Mouse (Mus musculus): Measurements from ENCODE around the gene Cplane1.
"Not testable (repeated sequence)": the region's sequence is repeated elsewhere in the genome, so short reads cannot be mapped to it uniquely, and the experiment has no call there.

Gene Cplane1

DNA sequence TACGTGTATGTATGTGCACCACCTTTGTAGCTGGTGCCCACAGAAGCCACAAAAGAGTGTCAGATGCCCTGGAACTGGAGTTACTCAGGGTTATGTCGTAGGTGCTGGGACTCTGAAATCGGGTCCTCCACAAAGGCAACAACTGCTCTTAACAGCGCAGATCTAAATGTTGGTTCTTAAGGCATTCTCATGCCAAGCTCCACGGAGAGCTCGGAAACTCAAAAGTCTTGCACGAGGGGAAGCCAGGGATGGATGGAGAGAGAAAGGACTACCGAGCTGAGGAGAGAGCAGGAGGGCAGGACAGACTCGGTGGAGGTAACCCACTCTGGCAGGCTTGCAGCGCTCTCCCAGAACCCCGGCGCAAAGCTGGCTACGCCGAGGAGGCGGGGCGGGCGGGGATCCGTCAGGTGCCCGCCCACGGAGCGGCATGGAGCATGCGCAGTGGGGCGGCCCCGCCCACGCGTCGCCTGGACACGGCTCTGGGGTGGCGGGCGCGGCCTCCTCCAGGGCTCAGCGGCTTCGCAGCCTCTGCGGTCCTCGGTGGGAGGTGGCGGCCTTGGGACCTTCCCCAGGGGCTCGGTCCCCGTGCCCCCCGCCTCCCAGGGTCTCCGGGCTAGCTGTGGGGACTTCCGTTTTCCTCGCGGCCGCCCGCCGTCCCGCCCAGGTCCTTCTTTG lies at the start of gene Cplane1:
Cplane1 (plus strand) TSS at position 516 of the 675 bp plus-strand sequence.
- DNase-seq (ENCODE audit: low read depth), result peak; percentile 82

- no peak for DNase-seq (ENCODE audit: low read depth)
Observed at GRCm38 (mm10) chr15:8129281-8129680, 39.6 kb upstream of the Cplane1 start.

DNA sequence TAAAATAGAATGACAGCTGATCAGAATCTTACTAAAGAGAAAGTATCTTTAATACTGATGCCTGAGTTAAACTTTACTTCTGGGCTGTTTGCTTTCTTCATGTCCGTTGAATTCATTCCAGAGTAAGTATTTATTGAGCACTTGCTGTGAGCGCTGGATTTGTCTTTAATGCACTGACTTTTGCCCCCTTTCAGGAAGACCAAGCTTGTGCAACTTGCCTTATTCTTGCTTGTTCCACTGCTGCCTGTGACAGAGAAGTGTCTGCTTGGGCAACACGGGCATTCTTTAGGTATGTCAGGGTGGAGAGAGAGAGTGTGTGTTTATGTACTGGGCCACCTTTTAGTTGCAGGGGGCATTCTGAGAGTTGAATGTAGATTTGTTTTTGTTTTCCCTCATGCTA lies 37.6 kb upstream of the Cplane1 start:
- no peak for DNase-seq (ENCODE audit: low read depth)

GRCm38 (mm10) chr15:8131761-8132160 lies 37.1 kb upstream of the Cplane1 start:
- no peak for DNase-seq (ENCODE audit: low read depth)

DNA sequence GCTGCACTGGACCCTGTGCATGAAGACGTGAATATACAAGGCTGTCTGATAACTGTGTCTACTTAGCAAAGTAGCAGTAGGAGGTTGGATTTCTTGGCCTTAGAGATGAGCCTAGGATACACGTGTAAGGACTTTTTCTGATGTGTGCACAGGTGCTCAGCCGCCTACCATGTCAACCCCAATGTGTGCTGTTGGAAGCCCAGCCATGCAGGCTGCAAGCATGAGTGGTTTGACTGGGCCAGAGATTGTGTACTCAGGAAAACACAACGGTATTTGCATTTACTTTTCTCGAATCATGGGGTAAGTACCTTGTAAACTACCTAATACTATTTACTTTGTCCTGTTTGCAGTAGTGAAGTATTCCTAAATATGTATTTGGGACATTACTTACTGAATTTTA lies 33.3 kb upstream of the Cplane1 start:
- no peak for DNase-seq (ENCODE audit: low read depth)

GRCm38 (mm10) chr15:8161841-8162240 lies 7.1 kb upstream of the Cplane1 start:
- no peak for DNase-seq (ENCODE audit: low read depth)

- DNase-seq (ENCODE audit: low read depth), result no peak
Observed at GRCm38 (mm10) chr15:8169266-8169746, 400 bp downstream of the Cplane1 start.

DNA sequence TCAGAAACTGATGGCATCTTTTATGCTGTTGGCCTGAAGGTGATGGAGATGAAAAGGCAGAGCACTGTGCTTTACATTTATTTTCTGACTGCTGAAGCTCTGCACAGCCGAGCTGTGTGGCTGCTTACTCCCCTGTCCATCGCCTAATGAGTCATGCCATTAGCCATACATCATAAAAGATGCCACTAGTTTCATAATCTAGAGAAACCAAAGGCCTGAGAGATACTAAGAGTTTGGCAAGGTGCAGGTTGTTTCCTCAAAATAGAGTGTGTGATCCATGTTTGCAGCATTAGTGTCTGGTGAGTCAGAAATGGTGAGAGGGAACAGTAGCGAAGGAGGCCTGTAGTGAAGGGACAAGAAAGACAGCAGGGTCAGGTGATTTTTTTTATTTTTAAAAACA lies 20.7 kb downstream of the Cplane1 start:
- no peak for DNase-seq (ENCODE audit: low read depth)

DNA sequence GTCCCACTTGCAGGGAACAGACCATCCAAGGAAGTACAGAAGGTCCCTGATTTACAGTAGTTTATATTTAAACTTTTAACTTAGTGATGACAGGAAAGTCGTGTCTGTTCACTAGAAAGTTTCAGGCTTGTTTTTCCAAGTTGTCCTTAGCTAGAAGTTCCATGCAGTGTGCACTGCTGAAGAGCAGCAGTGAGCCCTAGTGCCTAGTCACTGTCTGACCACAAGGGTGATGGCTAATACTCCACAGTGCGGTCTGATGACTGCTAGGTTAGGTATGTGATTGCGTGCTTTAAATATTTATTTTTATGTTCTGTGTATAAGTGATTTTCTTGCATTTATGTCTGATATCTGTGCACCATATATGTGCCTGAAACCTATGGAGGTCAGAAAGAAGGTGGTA lies 21.5 kb downstream of the Cplane1 start:
- DNase-seq (ENCODE audit: low read depth), result no peak

- peak; percentile 14 for DNase-seq (ENCODE audit: low read depth)
Observed at GRCm38 (mm10) chr15:8200317-8200716, 31.4 kb downstream of the Cplane1 start.

DNA sequence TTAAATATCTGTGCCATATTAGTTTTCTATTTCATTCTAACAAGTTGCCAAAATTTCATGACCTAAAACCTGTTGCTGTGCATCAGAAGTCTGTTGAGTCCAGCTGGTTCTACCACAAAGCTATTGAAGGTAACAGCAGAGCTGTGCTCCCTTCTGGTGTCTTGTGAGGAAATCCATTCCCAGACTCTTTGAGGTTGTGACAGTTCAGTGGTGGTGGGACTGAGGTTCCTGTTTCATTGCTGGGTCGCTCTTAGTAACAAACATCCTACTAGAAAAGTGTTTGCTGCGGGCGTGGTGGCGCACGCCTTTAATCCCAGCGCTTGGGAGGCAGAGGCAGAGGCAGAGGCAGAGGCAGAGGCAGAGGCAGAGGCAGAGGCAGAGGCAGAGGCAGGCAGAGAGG lies 39.5 kb downstream of the Cplane1 start:
- no peak for DNase-seq (ENCODE audit: low read depth)

GRCm38 (mm10) chr15:8214811-8215210 lies 45.9 kb downstream of the Cplane1 start:
- no peak for DNase-seq (ENCODE audit: low read depth)

GRCm38 (mm10) chr15:8234167-8234566 lies 65.3 kb downstream of the Cplane1 start:
- not testable (repeated sequence) for DNase-seq (ENCODE audit: low read depth)

DNA sequence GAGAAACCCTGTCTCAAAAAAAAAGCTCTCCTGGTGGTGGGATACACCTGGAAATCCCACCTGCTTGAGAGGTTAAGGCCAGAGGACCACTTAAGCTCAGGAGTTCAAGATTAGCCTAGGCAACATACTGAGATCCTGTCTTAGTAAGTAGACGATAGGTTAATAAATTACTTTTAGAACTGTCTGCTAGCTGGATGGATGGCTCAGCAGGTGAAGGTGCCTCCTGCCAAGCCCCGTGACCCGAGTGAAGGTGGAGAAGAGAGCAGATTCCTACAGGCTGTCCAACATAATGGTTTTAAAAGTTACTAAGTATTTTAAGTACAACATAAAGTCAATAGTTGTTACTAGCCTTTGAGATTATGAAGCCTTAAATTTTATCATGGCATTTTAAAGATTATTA lies 97.0 kb downstream of the Cplane1 start:
- DNase-seq (ENCODE audit: low read depth), result no peak

DNA sequence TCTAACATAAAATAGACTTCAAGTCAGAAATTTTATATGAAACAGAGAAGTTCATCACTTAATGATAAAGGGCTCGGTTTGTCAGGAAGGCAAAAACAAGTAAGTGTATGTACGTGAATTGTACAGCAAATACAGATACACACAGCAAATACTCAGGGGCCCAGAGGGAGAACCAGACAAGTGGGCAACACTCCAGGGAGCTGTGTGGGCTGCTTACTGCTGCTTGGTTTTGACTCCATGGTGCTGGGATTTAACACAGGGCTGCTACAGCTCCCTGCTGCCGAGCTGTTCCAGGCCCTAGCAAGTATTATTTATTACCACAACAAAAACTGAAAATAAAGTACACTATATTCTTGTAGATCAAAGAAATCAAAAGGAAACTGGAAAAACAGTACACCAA lies 98.3 kb downstream of the Cplane1 start:
- no peak for DNase-seq (ENCODE audit: low read depth)

GRCm38 (mm10) chr15:8268231-8268630 lies 99.3 kb downstream of the Cplane1 start:
- no peak for DNase-seq (ENCODE audit: low read depth)

GRCm38 (mm10) chr15:8271952-8272351 lies 103.0 kb downstream of the Cplane1 start:
- DNase-seq (ENCODE audit: low read depth), result no peak

- DNase-seq (ENCODE audit: low read depth), result not testable (repeated sequence)
Observed at GRCm38 (mm10) chr15:8277916-8278315, 109.0 kb downstream of the Cplane1 start.

DNA sequence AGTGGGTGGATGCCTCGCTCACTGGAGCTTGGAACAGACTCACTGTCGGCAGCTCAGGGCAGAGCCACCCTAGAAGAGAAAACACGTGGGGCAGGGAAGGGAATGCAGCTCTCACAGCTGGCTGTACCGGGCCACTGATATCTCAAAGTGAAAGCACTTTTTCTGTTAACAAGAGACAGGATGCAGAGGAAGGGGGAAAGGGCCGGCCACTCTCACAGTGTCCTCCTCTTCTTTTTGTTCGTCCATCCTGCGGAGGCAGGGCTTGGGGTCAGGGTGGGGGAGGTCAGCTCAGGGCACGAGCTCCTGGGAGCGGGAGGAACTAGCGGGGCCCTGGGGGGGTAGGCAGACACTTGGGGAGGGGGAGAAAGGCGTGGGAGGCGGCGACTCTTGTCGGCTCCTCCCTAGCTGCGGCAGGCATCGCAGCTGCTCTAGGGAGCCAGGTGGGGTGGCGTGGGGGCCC lies 110.4 kb downstream of the Cplane1 start:
- DNase-seq (ENCODE audit: low read depth), result no peak

- no peak for DNase-seq (ENCODE audit: low read depth)
Observed at GRCm38 (mm10) chr15:8279929-8280610, 111.2 kb downstream of the Cplane1 start.

DNA sequence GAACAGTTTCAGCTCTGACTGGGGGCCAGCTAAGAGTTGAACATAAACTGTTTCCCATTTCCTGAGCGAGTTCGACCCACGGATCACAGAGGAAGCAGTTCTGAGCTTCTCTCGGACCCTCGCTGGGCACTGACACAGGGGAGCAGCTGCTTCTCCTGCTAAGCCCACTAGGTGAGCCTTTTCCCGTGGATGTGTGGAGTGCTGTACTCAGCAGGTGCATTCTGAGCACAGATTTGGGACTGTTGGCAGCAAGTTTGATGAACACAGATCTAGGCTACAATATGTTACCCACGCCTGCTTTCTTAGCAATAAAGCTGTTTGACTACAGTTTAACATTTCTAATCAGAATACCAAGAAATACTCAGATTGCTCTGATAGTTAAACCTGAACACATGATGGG lies 112.8 kb downstream of the Cplane1 start:
- no peak for DNase-seq (ENCODE audit: low read depth)

DNA sequence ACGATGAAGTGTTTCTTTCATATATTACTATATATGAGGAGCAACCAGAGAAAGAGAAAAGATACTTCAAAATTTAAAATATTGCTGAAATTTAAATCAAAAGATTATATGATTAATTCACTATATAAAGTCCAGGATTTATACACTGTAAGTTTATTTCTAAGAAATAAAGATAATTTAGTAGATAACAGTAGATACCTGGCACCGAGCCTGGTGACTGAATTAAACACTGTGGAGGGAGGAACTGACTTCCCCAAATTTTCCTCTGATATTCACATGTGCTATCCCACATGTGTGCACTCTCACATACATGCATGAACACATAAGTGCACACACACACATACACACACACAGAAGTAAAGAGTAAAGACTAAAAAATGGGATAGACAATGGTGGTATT lies 113.2 kb downstream of the Cplane1 start:
- DNase-seq (ENCODE audit: low read depth), result no peak

DNA sequence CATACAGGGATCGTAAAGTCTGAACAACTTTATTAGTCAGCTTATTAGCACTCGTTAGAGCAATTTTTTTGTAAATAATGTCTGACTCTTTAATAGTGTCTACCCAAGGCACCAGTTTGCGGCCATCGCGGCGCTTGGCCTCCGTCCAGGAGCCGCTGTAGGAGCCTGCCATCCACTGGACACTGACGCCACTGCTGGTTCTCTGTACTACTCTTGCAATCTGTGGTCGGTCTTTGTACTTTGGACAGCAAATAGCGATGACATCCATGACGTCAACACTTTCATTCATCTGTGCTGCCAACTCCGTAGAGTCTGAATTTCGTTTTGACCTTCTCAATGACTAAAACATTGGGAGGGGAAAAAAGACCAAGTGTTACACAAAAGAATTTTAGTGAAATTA lies 122.3 kb downstream of the Cplane1 start:
- DNase-seq (ENCODE audit: low read depth), result no peak

- no peak for DNase-seq (ENCODE audit: low read depth)
Observed at GRCm38 (mm10) chr15:8294150-8294549, 125.2 kb downstream of the Cplane1 start.

Data from c-Kit-positive CD71-positive TER-119-negative erythroid progenitor cells, embryonic 14.5 days (primary cell).